Mouse (Mus musculus) lung, adult 2 months (tissue): ENCODE measurements around the gene Pon2.

Source experiments
- CTCF ChIP-seq: fragments of 200-500 bp; IDR thresholded peaks from 2 replicates; pipeline ENCODE4 v1.5.1; 2011; ENCODE audit warnings: mild to moderate bottlenecking, low read length, control low read depth; ENCODE audit not compliant: insufficient read depth
- POLR2A ChIP-seq: fragments of 200-500 bp; IDR thresholded peaks from 2 replicates; pipeline ENCODE4 v1.6.1; 2011; ENCODE audit warnings: low read depth, mild to moderate bottlenecking, control low read depth, low read length, borderline replicate concordance; ENCODE audit errors: extremely low read depth

GRCm38 (mm10) chr6:5232022-5232421, 66.2 kb downstream of the Pon2 start:
- TF ChIP-seq CTCF: no peak
- no peak for TF ChIP-seq POLR2A
